Mouse (Mus musculus): ENCODE results near the gene Abcb1a. TPM values are rescaled to one million over a fixed set of nuclear protein-coding genes. Genes with fewer than 3 reads are reported as not detected.
"Not testable (repeated sequence)": the region's sequence is repeated elsewhere in the genome, so short reads cannot be mapped to it uniquely, and the experiment has no call there.

Abcb1a gene
- polyA plus RNA-seq, 1 experiment, result 20.5 TPM

DNA sequence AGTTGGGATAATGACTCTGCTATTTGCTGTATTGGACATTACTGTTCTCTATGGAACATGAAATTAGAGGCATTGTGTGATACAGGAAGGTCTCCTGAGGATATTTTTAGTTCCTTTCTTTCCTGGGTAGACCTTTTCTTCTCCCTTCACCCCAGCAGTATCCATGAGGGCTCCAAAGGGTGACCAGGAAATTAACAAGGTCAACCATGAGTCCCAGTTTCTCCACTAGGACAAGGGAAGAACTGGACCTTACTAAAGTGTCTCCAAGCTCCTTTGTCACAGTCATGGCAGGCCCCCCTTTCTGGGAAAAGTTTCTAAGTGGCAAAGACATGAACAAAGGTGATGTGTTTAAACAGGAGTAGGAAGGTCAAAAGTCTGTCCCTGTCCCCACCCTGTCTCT, 72.8 kb downstream of the Abcb1a start:
- H3K4me3 ChIP-seq (replicated peaks; ENCODE audit: insufficient read depth, low read depth, low read length), result no peak overlapping the region
- H3K4me1 ChIP-seq (ENCODE audit: control insufficient read depth, insufficient read depth, low read length), result no peaks in the 10 kb centered on the region
- no peaks in the 10 kb centered on the region for H3K27me3 ChIP-seq (ENCODE audit: control insufficient read depth, insufficient read depth, low read length)
- no peak overlapping the region for H3K27ac ChIP-seq (ENCODE audit: insufficient read depth, low read length)
- DNase-seq, result no peak
- TF ChIP-seq POLR2A (IDR thresholded peaks at IDR 0.05; ENCODE audit: borderline replicate concordance, insufficient read depth, low read length), result no peak
- no peak for TF ChIP-seq CTCF (IDR thresholded peaks at IDR 0.05; ENCODE audit: borderline replicate concordance, insufficient read depth, low read depth, low read length)

DNA sequence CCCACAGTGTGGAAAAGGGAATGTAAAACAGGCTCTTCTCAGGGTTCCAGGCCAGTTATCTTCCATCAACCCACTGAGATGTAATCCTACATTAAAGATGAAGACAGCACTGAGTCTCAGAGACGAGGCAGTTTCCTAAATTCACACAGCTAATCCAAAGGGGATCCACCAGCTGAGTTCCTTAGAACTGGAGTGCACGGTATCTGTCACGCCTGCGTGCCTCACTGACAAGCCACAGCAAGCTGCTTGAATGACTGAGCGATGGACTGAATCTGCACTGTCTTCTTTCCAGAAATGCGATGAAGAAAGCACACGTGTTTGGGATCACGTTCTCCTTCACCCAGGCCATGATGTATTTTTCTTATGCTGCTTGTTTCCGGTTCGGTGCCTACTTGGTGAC, 73.4 kb downstream of the Abcb1a start:
- H3K4me1 ChIP-seq (ENCODE audit: control insufficient read depth, insufficient read depth, low read length); H3K27ac ChIP-seq (ENCODE audit: insufficient read depth, low read length); H3K27me3 ChIP-seq (ENCODE audit: control insufficient read depth, insufficient read depth, low read length); DNase-seq; H3K4me3 ChIP-seq (replicated peaks; ENCODE audit: insufficient read depth, low read depth, low read length): not testable (repeated sequence)
- 30% methylated on average over 9 of the region's 10 CpGs for WGBS

- no peak for DNase-seq
- Histone ChIP-seq H3K4me3 (replicated peaks; ENCODE audit: insufficient read depth, low read depth, low read length) (no peak overlapping the region), H3K4me1 (ENCODE audit: control insufficient read depth, insufficient read depth, low read length) (no peaks in the 10 kb centered on the region), H3K27ac (ENCODE audit: insufficient read depth, low read length) (no peak overlapping the region), H3K27me3 (ENCODE audit: control insufficient read depth, insufficient read depth, low read length) (no peaks in the 10 kb centered on the region)
- TF ChIP-seq CTCF (IDR thresholded peaks at IDR 0.05; ENCODE audit: borderline replicate concordance, insufficient read depth, low read depth, low read length) (no peak), POLR2A (IDR thresholded peaks at IDR 0.05; ENCODE audit: borderline replicate concordance, insufficient read depth, low read length) (no peak)
- 76% methylated on average over 4 of the region's 4 CpGs for WGBS
Observed at GRCm38 (mm10) chr5:8736389-8736788, 76.5 kb downstream of the Abcb1a start.

DNA sequence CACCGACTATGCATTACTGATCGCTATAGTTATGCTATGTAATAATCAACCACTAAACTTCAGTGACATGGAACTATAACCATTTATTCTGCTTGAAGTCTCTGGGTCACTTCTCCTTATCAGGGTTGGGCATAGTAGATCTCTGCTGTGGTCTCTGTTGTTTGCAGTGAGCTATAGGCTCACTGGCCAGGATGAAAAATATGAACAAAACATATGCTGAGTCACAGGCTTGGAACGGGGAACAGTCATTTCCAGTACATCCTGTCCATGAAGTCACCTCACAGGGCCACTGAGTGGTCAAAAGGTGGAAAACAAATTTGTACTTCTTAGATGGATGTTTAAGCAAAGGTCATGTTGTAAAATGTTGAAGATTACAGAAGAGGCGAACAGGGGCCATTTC, 77.2 kb downstream of the Abcb1a start:
- Histone ChIP-seq H3K4me1 (ENCODE audit: control insufficient read depth, insufficient read depth, low read length) (no peaks in the 10 kb centered on the region), H3K4me3 (replicated peaks; ENCODE audit: insufficient read depth, low read depth, low read length) (no peak overlapping the region), H3K27ac (ENCODE audit: insufficient read depth, low read length) (no peak overlapping the region), H3K27me3 (ENCODE audit: control insufficient read depth, insufficient read depth, low read length) (no peaks in the 10 kb centered on the region)
- 93% methylated on average over 4 of the region's 4 CpGs for WGBS
- no peak for DNase-seq
- TF ChIP-seq CTCF (IDR thresholded peaks at IDR 0.05; ENCODE audit: borderline replicate concordance, insufficient read depth, low read depth, low read length) (no peak), POLR2A (IDR thresholded peaks at IDR 0.05; ENCODE audit: borderline replicate concordance, insufficient read depth, low read length) (no peak)

GRCm38 (mm10) chr5:8747244-8747643, 87.4 kb downstream of the Abcb1a start:
- H3K4me1 ChIP-seq (ENCODE audit: control insufficient read depth, insufficient read depth, low read length); H3K27ac ChIP-seq (ENCODE audit: insufficient read depth, low read length); DNase-seq; H3K4me3 ChIP-seq (replicated peaks; ENCODE audit: insufficient read depth, low read depth, low read length); H3K27me3 ChIP-seq (ENCODE audit: control insufficient read depth, insufficient read depth, low read length): not testable (repeated sequence)
- WGBS, result 91% methylated on average over 13 of the region's 13 CpGs

DNA sequence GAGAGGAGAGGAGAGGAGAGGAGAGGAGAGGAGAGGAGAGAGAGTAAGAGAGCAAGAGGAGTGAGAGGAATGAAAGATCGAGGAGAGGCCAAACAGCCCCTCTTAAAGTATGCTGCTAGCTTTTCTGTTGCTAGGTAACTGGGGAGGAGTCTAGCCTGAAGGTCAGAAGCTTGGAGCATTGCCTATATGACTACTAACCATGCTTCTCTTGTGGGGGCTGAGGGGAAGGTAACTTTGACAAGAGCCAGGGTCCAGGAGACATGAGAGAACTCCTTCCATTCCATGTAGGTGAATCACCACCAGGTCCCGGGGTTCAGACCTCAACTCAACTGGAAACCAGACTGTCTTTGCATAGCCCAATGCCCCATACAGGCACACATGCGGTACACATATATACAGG, 113.0 kb downstream of the Abcb1a start:
- no peak for DNase-seq
- Histone ChIP-seq H3K27ac (ENCODE audit: insufficient read depth, low read length) (no peak overlapping the region), H3K4me3 (replicated peaks; ENCODE audit: insufficient read depth, low read depth, low read length) (no peak overlapping the region), H3K27me3 (ENCODE audit: control insufficient read depth, insufficient read depth, low read length) (no peaks in the 10 kb centered on the region), H3K4me1 (ENCODE audit: control insufficient read depth, insufficient read depth, low read length) (no peaks in the 10 kb centered on the region)
- TF ChIP-seq POLR2A (IDR thresholded peaks at IDR 0.05; ENCODE audit: borderline replicate concordance, insufficient read depth, low read length) (no peak), CTCF (IDR thresholded peaks at IDR 0.05; ENCODE audit: borderline replicate concordance, insufficient read depth, low read depth, low read length) (no peak)
- WGBS, result 63% methylated on average over 3 of the region's 3 CpGs

GRCm38 (mm10) chr5:8778311-8778710, 118.4 kb downstream of the Abcb1a start:
- WGBS, result 85% methylated on average over 2 of the region's 2 CpGs
- Histone ChIP-seq H3K27ac (ENCODE audit: insufficient read depth, low read length) (no peak overlapping the region), H3K4me3 (replicated peaks; ENCODE audit: insufficient read depth, low read depth, low read length) (no peak overlapping the region), H3K4me1 (ENCODE audit: control insufficient read depth, insufficient read depth, low read length) (no peaks in the 10 kb centered on the region), H3K27me3 (ENCODE audit: control insufficient read depth, insufficient read depth, low read length) (no peaks in the 10 kb centered on the region)
- no peak for TF ChIP-seq CTCF (IDR thresholded peaks at IDR 0.05; ENCODE audit: borderline replicate concordance, insufficient read depth, low read depth, low read length)
- TF ChIP-seq POLR2A (IDR thresholded peaks at IDR 0.05; ENCODE audit: borderline replicate concordance, insufficient read depth, low read length), result no peak
- no peak for DNase-seq

DNA sequence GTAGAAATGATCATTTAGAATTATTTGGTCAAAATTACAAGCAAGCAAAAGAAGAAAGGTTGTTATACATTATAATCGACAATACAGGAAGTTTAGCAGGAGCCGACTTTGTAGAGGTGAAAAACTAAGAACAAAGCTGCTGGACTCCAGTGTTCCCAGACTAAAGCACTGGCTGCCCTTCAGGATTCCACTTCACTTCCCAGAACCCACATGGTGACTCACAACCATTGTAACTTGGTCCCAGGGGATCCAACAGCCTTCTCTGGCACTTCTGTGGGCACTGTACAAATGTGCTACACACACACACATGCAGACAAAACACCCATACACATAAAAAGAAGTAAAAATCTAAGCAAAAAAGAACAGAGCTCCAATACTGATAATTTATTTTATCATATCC, 118.9 kb downstream of the Abcb1a start:
- no peak for DNase-seq
- H3K27ac ChIP-seq (ENCODE audit: insufficient read depth, low read length), result no peak overlapping the region
- TF ChIP-seq CTCF (IDR thresholded peaks at IDR 0.05; ENCODE audit: borderline replicate concordance, insufficient read depth, low read depth, low read length) (no peak), POLR2A (IDR thresholded peaks at IDR 0.05; ENCODE audit: borderline replicate concordance, insufficient read depth, low read length) (no peak)
- no peaks in the 10 kb centered on the region for H3K27me3 ChIP-seq (ENCODE audit: control insufficient read depth, insufficient read depth, low read length)
- 94% methylated on average over 2 of the region's 2 CpGs for WGBS
- H3K4me3 ChIP-seq (replicated peaks; ENCODE audit: insufficient read depth, low read depth, low read length), result no peak overlapping the region
- no peaks in the 10 kb centered on the region for H3K4me1 ChIP-seq (ENCODE audit: control insufficient read depth, insufficient read depth, low read length)

DNA sequence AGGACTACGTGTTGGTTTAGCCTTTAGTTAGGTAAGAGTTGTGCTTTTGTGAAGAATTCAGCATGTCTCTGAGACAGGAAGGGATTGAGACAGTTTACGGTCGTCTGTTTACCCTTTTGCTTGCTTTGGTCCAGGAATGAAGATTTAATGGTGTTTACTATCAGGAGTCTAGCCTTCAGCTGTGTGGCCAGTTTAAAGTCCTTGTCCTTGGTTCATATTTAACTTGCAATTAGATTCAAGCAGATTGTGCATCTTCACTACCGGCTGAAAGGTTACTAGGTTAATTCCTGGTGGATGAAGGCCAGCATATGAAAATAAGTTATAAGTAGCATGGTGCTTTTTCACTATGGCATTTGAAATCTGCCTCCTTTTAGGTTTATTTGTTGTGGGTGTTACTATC, 132.4 kb downstream of the Abcb1a start:
- H3K27ac ChIP-seq (ENCODE audit: insufficient read depth, low read length), result no peak overlapping the region
- TF ChIP-seq POLR2A (IDR thresholded peaks at IDR 0.05; ENCODE audit: borderline replicate concordance, insufficient read depth, low read length) (no peak), CTCF (IDR thresholded peaks at IDR 0.05; ENCODE audit: borderline replicate concordance, insufficient read depth, low read depth, low read length) (no peak)
- H3K4me3 ChIP-seq (replicated peaks; ENCODE audit: insufficient read depth, low read depth, low read length), result no peak overlapping the region
- DNase-seq, result no peak
- no peaks in the 10 kb centered on the region for H3K4me1 ChIP-seq (ENCODE audit: control insufficient read depth, insufficient read depth, low read length)
- 71% methylated on average over 4 of the region's 4 CpGs for WGBS
- no peaks in the 10 kb centered on the region; the same call in 1 of the 2 replicates for H3K27me3 ChIP-seq (ENCODE audit: control insufficient read depth, insufficient read depth, low read length)

Other genes starting within 250 kb of the Abcb1a start
- 1.2 and 1.6 TPM in 2 replicates for gene Dbf4, start 237.4 kb upstream of the Abcb1a start, polyA plus RNA-seq (2012; rRNA removed)
- gene Slc25a40, start 237.2 kb upstream of the Abcb1a start, polyA plus RNA-seq (2012; rRNA removed), result 12.3 and 13.6 TPM in 2 replicates
- 15.5 and 15.6 TPM in 2 replicates for gene Rundc3b, start 37.1 kb upstream of the Abcb1a start, polyA plus RNA-seq (2012; rRNA removed)
- 1.5 TPM in 2 replicates for gene Abcb1b, start 138.1 kb downstream of the Abcb1a start, polyA plus RNA-seq (2012; rRNA removed)
- gene Abcb4, start 233.6 kb downstream of the Abcb1a start, polyA plus RNA-seq (2012; rRNA removed), result 1.3 and 1.6 TPM in 2 replicates

All from cerebellum, adult 2 months (tissue).